Mouse (Mus musculus) kidney, embryonic 15.5 days (tissue): ENCODE measurements around the gene Map4k2. TPM values are rescaled to one million over a fixed set of nuclear protein-coding genes. Genes with fewer than 3 reads are reported as not detected.

Experiments used
- ATAC-seq: fragments of 200-750 bp; cut with Nextera tagmentation; replicated peaks from 2 replicates; pipeline ENCODE4 v1.8.0; 2017; ENCODE audit warnings: moderate TSS enrichment; ENCODE audit not compliant: low FRiP score
- H3K27ac ChIP-seq: fragments of 300-500 bp; sonication (generic); 2 replicates; pipeline ENCODE4 v1.5.1; 2015; ENCODE audit warnings: mild to moderate bottlenecking, inconsistent platforms
- H3K27me3 ChIP-seq: fragments of 300-500 bp; sonication (generic); 2 replicates; pipeline ENCODE4 v1.6.1; 2015; ENCODE audit warnings: inconsistent platforms
- H3K36me3 ChIP-seq: fragments of 300-500 bp; sonication (generic); 2 replicates; pipeline ENCODE4 v1.6.1; 2015; ENCODE audit warnings: inconsistent platforms
- H3K4me1 ChIP-seq: fragments of 300-500 bp; sonication (generic); 2 replicates; pipeline ENCODE4 v1.6.1; 2015; ENCODE audit warnings: inconsistent platforms
- H3K4me2 ChIP-seq: fragments of 300-500 bp; sonication (generic); 2 replicates; pipeline ENCODE4 v1.6.1; 2015; ENCODE audit warnings: moderate library complexity, mild to moderate bottlenecking, inconsistent platforms
- H3K4me3 ChIP-seq: fragments of 300-500 bp; sonication (generic); replicated peaks from 2 replicates; pipeline ENCODE4 v1.5.1; 2015; ENCODE audit warnings: mild to moderate bottlenecking, inconsistent platforms
- H3K9ac ChIP-seq: fragments of 300-500 bp; sonication (generic); 2 replicates; pipeline ENCODE4 v1.6.1; 2015; ENCODE audit warnings: mild to moderate bottlenecking, inconsistent platforms
- H3K9me3 ChIP-seq: fragments of 300-500 bp; sonication (generic); replicated peaks from 2 replicates; pipeline ENCODE4 v1.6.1; 2016; ENCODE audit warnings: inconsistent platforms
- WGBS: fragments of 180-500 bp; shearing (Covaris S2); methylation state at CpG from one replicate; pipeline ENCODE4 v1.1.7; 2015; ENCODE audit warnings: mixed read lengths; 5-methylcytosine and 5-hydroxymethylcytosine counted together
- polyA plus RNA-seq: library from polyadenylated mRNA; unstranded; fragments of >200 nt; fragmentation: Nextera tagmentation; extraction: Ambion mirVana; gene quantifications from 2 replicates; pipeline ENCODE4 v1.2.1, GENCODE M21; 2015

The Map4k2 gene
- polyA plus RNA-seq = 18.7 and 21.9 TPM in 2 replicates

DNA sequence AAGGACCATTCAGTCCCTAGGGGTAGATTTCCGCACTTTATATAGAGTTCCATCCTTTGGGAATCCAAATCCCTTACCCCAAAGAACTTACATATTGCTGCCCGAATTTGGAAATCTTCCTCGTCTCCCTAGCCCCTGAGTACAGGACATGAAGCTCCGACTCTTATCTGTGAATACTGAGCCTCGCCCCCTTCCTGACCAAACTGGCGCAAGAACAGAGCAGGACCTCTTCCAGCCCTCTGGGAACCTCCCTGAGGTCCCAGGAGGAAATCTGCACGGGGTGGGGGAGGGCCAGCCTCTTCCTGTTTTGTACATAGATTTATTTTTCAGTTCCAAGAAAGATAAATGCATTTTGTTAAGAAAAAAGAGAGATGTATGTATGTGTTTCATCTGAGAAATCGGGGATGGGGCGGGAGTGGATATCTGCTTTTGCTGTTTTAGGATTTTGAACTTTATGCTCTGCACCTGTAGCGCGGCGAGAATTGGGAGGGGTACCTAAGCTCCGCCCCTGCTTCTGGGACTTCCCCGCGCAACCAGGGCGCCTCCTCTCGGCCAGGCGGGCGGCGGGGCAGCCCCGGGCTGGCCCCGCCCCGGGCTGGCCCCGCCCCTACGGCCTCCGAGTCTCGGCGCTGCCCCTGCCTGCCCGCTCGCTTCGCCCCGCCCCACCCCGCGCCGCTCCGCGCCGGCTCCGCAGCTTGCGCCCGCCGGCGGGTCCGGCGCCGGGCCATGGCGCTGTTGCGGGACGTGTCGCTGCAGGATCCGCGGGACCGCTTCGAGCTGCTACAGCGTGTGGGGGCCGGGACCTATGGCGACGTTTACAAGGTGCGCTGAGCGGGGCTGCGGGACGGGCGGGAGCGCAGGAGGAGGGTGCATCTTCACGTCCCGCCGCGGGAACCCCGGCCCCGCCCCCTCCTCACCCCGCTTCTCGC is at the start of gene Map4k2:
Map4k2 (plus strand) TSS at position 612 of the 929 bp plus-strand sequence.
- WGBS = 5% methylated on average over 69 of the region's 72 CpGs
- peak within 1 kb of the TSS; percentile 87 for H3K27ac ChIP-seq

GRCm38 (mm10) chr19:6292262-6292661 is 48.7 kb upstream of the Map4k2 start:
- Histone ChIP-seq H3K4me2 (no peak overlapping the region), H3K4me3 (no peak overlapping the region), H3K36me3 (peaks cover 73% of the 10 kb centered on the region), H3K27me3 (no peaks in the 10 kb centered on the region), H3K9ac (no peak overlapping the region), H3K27ac (peak overlapping the region; percentile 24; the same call in 1 of the 2 replicates), H3K4me1 (peaks cover 25% of the 10 kb centered on the region), H3K9me3 (no peaks in the 10 kb centered on the region)
- no peak for ATAC-seq
- WGBS = 91% methylated on average over 5 of the region's 5 CpGs

More for the DNA sequence above, at the start of gene Map4k2:
- H3K9ac ChIP-seq = peak within 1 kb of the TSS; percentile 76
- H3K27me3 ChIP-seq = no peaks in the 10 kb centered on the region
- peak within 1 kb of the TSS; percentile 97 for H3K4me2 ChIP-seq
- peaks cover 65% of the 10 kb centered on the region for H3K4me1 ChIP-seq
- no peaks in the 10 kb centered on the region for H3K9me3 ChIP-seq
- H3K36me3 ChIP-seq = peaks cover 56% of the 10 kb centered on the region
- peak; percentile 80 for ATAC-seq
- H3K4me3 ChIP-seq = peak within 1 kb of the TSS; percentile 81

GRCm38 (mm10) chr19:6294301-6294700 is 46.6 kb upstream of the Map4k2 start:
- Histone ChIP-seq H3K27me3 (no peaks in the 10 kb centered on the region), H3K4me2 (no peak overlapping the region), H3K4me3 (no peak overlapping the region), H3K27ac (no peak overlapping the region), H3K4me1 (peaks cover 15% of the 10 kb centered on the region), H3K36me3 (peaks cover 80% of the 10 kb centered on the region), H3K9me3 (no peaks in the 10 kb centered on the region), H3K9ac (no peak overlapping the region)
- ATAC-seq = no peak
- WGBS = 92% methylated on average over 17 of the region's 17 CpGs

GRCm38 (mm10) chr19:6296551-6297210 is 44.3 kb upstream of the Map4k2 start:
- H3K27me3 ChIP-seq = no peaks in the 10 kb centered on the region
- H3K9me3 ChIP-seq = no peaks in the 10 kb centered on the region
- no peak overlapping the region for H3K4me3 ChIP-seq
- ATAC-seq = no peak
- H3K36me3 ChIP-seq = peaks cover 80% of the 10 kb centered on the region
- H3K27ac ChIP-seq = no peak overlapping the region
- 90% methylated on average over 5 of the region's 5 CpGs for WGBS
- H3K9ac ChIP-seq = no peak overlapping the region
- H3K4me2 ChIP-seq = no peak overlapping the region
- H3K4me1 ChIP-seq = peaks cover 13% of the 10 kb centered on the region; the same call in 1 of the 2 replicates

DNA sequence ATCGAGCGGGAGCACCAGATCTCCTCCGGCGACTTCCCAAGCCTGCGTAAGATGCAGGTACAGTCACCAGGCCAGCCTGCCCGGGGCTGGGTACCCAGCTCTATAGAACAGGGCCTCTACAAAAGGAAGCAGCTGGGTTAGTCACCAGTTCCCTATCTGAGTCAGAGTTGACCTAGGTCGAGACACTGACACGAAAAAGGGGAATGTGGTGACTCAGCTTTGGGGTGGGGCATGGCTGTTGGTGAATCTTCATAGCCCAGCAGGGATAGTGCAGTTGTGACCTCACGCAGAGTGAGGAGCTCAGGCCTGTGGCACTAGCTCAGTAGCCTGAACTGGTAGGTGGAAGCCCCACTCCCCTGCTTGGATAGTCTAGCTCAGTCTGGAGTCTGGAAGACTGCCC is 43.3 kb upstream of the Map4k2 start:
- Histone ChIP-seq H3K4me1 (peaks cover 12% of the 10 kb centered on the region; the same call in 1 of the 2 replicates), H3K4me2 (no peak overlapping the region), H3K36me3 (peaks cover 75% of the 10 kb centered on the region), H3K9ac (no peak overlapping the region), H3K27ac (no peak overlapping the region), H3K4me3 (no peak overlapping the region), H3K9me3 (no peaks in the 10 kb centered on the region), H3K27me3 (no peaks in the 10 kb centered on the region)
- 83% methylated on average over 9 of the region's 9 CpGs for WGBS
- no peak for ATAC-seq

DNA sequence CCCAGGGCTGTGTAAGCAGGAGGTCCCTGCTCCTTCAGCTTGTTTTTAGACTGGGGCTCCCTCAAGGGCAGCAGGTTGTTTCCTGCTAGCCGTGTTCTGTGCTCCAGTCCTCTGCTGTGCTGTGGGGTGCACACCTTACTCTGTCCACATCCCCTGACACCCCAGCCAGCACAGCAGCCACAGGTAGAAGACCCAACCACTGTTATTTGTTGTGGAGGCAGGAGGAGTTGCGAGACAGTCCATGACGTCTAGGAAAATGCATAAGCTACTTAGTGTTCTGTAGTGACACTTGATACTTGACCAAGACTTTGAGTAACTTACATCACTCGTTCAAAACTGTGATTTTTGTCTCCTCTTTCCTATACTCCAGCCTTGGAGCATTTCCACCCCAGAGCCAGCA is 41.9 kb upstream of the Map4k2 start:
- peaks cover 13% of the 10 kb centered on the region; the same call in 1 of the 2 replicates for H3K4me1 ChIP-seq
- H3K4me2 ChIP-seq = no peak overlapping the region
- no peaks in the 10 kb centered on the region for H3K27me3 ChIP-seq
- peaks cover 64% of the 10 kb centered on the region for H3K36me3 ChIP-seq
- no peak overlapping the region for H3K9ac ChIP-seq
- 56% methylated on average over 4 of the region's 4 CpGs for WGBS
- no peak for ATAC-seq
- H3K27ac ChIP-seq = peak overlapping the region; percentile 68; the same call in 1 of the 2 replicates
- H3K4me3 ChIP-seq = no peak overlapping the region
- no peaks in the 10 kb centered on the region for H3K9me3 ChIP-seq

- Histone ChIP-seq H3K9ac (no peak overlapping the region), H3K27me3 (no peaks in the 10 kb centered on the region), H3K4me2 (no peak overlapping the region), H3K9me3 (no peaks in the 10 kb centered on the region), H3K4me1 (peaks cover 16% of the 10 kb centered on the region; the same call in 1 of the 2 replicates), H3K4me3 (no peak overlapping the region), H3K27ac (peak overlapping the region; percentile 68), H3K36me3 (peaks cover 57% of the 10 kb centered on the region)
- ATAC-seq = no peak
- 76% methylated on average over 7 of the region's 7 CpGs for WGBS
These were observed 41.3 kb upstream of the Map4k2 start for GRCm38 (mm10) chr19:6299450-6300267.

GRCm38 (mm10) chr19:6300402-6300841 is 40.5 kb upstream of the Map4k2 start:
- peak; percentile 16; the same call in 1 of the 2 replicates for ATAC-seq

DNA sequence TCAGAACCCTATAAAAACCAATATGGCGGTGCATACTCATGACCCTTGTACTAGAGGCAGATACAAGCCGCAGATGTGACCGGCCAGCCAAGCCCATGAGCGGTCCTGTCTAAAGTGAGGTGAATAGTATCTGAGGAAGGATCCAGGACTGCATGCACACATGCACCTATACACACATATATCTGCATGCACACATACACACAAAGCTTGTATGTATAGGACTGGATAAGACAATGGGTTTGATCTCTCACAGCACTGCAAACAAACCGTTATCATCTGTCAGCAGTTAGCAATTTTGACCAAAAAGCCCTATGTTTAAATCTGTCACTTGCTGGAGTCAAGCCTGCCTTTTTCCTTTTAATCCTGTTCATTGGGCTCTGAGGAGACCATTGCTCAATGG is 38.8 kb upstream of the Map4k2 start:
- no peak overlapping the region for H3K27ac ChIP-seq

More at GRCm38 (mm10) chr19:6300402-6300841, 40.5 kb upstream of the Map4k2 start:
- H3K4me2 ChIP-seq = no peak overlapping the region
- H3K9me3 ChIP-seq = no peaks in the 10 kb centered on the region
- 65% methylated on average over 7 of the region's 7 CpGs for WGBS
- peaks cover 49% of the 10 kb centered on the region for H3K36me3 ChIP-seq
- peaks cover 18% of the 10 kb centered on the region for H3K4me1 ChIP-seq
- no peak overlapping the region for H3K9ac ChIP-seq
- H3K27ac ChIP-seq = peak overlapping the region; percentile 68; the same call in 1 of the 2 replicates
- no peak overlapping the region for H3K4me3 ChIP-seq
- no peaks in the 10 kb centered on the region for H3K27me3 ChIP-seq

GRCm38 (mm10) chr19:6302522-6302921 is 38.4 kb upstream of the Map4k2 start:
- ATAC-seq = no peak
- Histone ChIP-seq H3K27ac (no peak overlapping the region), H3K9ac (no peak overlapping the region), H3K9me3 (no peaks in the 10 kb centered on the region), H3K4me3 (no peak overlapping the region), H3K4me2 (no peak overlapping the region), H3K36me3 (peaks cover 29% of the 10 kb centered on the region), H3K4me1 (peaks cover 33% of the 10 kb centered on the region), H3K27me3 (no peaks in the 10 kb centered on the region)
- 24% methylated on average over 4 of the region's 4 CpGs for WGBS

More for the DNA sequence above, 38.8 kb upstream of the Map4k2 start:
- Histone ChIP-seq H3K36me3 (peaks cover 33% of the 10 kb centered on the region), H3K4me1 (peaks cover 29% of the 10 kb centered on the region), H3K4me3 (no peak overlapping the region), H3K27me3 (no peaks in the 10 kb centered on the region), H3K9me3 (no peaks in the 10 kb centered on the region), H3K4me2 (no peak overlapping the region), H3K9ac (no peak overlapping the region)
- no peak for ATAC-seq
- WGBS = 92% methylated on average over 5 of the region's 5 CpGs

DNA sequence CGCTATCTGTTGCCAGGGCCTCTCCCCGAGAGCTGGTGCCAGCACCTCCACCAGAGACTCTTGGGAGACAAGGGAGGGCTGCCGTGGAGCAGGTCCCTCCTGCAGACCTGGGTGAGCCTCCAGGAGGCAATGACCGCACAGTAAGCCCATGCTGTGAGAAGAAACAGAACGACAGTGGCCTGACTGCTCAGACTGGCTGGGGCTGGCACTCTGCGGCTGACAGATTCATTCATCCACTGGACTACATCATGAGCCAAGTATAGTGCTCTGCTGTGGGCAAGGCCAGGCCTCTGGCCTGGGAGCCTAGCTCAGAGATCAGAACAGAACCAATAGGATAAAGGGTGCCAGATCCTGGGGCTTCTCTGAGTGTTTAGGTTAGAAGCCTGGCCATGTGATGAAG is 37.1 kb upstream of the Map4k2 start:
- no peak for ATAC-seq
- Histone ChIP-seq H3K36me3 (peaks cover 16% of the 10 kb centered on the region), H3K27me3 (no peaks in the 10 kb centered on the region), H3K9me3 (no peaks in the 10 kb centered on the region), H3K4me2 (no peak overlapping the region), H3K27ac (no peak overlapping the region), H3K4me3 (no peak overlapping the region), H3K4me1 (peaks cover 40% of the 10 kb centered on the region), H3K9ac (no peak overlapping the region)
- 87% methylated on average over 6 of the region's 6 CpGs for WGBS
